Mouse (Mus musculus) kidney, adult 9 months (tissue): ENCODE data around the gene Ddc.

Experiments
- DNase-seq: peaks from one replicate; pipeline ENCODE4 v3.0.0; 2022

The Ddc gene

DNA sequence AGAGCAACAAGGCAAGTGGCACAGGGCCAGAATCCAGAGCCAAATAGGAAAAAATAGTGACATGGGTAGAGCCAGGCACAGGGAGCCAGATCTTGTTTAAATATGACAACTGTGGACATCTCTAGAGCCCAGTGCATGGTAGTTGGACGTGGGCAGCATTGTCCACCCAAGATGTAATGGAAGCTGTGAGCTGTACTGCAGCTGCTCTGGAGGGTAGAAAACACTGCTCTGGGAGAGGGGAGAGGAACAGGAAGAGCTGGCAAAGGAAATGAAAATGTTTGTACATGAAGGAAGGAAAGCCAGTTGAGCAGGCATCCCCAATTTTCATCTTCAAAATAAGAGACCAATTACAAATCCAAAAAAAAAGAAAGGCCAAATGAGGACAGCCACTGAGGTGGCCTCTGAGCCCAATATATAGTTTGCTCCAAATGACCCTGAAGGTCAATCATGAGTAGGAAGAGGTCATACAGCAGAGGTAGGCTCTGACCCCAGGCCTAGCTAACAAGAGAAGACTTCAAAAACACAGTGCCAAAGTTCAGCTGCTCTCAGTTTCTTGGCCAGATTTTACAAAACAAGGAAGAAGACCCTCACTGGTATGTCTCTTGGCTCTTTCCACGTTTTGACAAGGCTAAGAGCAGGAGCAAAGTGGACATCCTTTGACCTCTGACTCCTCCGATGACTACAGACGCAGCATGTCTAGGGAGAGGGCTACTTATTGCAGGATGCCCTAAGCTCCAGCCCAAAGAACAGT lies 121.7 kb downstream of the Ddc start:
- DNase-seq: no peak

DNA sequence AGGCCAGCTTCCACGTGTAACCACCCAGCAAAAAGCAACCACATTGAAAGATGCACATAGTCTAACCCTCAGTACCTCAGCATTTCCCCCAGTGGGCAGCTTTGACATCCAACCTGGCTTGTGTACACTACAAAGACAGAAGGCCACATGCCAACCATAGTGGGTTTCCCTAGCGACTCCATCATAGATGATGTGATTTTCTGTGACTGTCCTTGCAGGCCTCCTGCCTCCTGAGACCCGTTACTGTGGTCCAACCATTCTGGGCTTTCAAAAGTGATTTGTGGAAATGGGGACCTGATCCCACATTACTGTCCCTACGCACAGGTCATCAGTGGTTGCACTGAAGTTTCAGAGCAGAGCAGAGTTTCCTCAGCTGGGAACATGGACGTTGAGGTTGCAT lies 123.1 kb downstream of the Ddc start:
- no peak for DNase-seq

DNA sequence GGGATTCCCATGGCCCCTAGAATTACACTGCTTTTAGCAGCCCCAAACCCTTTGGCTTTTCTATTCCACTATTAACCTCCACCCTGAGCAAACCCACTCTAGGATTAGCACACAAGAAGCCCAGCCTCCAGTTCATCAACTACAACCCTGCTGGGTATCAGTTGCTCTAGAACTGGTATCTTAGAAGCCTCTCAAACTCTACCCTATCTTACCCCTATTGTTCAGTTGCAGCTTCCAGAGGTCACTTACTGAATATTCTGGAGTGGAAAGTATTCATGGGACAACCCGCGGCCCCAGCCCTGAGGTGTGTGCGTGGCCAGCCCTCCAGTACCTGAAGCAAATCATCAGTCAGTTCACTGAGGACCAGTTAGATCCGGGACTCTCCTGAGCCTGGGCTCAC lies 123.6 kb downstream of the Ddc start:
- no peak for DNase-seq

DNA sequence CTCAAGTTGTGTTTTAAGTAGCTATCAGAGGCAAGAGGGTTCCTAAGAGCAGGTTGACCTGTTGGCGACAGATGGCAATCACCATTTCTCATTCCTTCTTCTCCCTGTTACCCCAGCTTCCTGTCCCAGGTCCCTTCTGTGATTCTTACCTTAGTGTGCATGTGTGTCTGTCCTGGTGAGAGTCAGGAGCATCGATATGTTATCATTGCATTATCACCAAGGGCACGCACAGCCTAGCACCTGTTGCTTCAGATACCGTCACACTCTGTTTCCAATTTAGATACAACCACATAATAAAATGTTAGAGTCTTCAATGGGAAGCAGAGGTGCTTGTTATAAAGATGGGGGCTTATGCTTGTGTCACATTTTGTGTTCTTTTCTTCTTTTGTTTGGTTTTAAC lies 125.7 kb downstream of the Ddc start:
- DNase-seq: no peak

DNA sequence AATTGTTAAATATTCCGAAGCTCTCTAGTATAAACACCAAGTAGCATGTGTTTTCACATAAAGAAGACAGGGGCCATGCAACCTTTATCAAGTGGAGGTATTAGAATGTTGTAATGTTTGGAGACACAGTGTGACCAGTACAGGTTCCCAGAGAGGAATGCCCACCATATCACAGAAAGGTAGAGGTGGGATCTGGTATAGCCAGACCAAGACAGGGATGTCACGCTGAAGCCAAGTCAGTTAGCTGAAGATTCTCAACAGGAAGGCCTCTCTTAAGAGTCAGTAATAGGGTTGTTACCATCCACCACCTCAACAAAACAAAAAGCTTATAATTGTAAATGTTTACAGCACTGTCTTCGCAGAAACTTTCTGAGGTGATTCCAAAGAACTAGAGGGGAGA lies 127.3 kb downstream of the Ddc start:
- DNase-seq: no peak

DNA sequence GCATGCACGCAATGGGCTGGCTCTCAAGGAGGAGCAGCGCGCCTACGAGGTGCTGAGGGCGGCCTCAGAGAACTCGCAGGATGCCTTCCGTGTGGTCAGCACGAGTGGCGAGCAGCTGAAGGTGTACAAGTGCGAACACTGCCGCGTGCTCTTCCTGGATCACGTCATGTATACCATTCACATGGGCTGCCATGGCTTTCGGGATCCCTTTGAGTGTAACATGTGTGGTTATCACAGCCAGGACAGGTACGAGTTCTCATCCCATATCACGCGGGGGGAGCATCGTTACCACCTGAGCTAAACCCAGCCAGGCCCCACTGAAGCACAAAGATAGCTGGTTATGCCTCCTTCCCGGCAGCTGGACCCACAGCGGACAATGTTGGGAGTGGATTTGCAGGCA lies 128.7 kb downstream of the Ddc start:
- no peak for DNase-seq

DNA sequence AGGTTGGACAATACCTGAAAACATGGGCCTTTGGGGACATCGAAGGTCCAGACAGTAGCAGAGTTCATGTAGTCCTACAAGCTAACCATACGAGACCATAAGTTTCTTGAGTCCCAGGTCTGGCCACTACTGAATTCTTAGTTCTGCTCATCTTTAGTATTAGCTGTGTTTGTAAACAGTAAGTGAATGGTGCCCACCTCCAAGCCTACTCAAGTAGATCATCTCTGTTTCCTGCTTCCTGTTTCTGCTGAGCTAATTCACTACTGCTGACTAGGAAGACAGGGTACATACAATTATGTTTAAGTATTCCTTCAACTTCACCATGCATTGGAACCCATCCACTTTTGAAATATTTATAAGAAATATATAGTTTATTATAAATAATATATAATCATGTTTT lies 129.9 kb downstream of the Ddc start:
- DNase-seq: no peak

DNA sequence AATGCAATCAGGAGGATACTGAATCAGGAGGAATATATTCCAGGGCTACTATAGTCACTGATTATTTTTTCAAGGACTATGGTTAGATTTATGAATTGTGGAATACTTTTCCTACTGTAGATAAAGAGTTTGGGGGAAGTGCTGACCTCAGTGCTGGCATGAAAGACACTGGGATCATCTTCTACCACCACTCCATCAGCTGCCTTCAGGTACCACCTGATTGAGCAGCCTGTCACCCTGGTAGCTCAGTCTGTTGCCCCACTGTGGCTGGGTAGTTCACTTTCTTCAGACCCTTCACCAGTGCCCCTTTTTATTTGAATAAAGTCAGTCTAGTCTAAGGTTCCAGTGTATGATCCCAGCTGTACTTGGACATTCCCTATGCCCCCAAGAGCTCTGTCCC lies 131.2 kb downstream of the Ddc start:
- DNase-seq: no peak

DNA sequence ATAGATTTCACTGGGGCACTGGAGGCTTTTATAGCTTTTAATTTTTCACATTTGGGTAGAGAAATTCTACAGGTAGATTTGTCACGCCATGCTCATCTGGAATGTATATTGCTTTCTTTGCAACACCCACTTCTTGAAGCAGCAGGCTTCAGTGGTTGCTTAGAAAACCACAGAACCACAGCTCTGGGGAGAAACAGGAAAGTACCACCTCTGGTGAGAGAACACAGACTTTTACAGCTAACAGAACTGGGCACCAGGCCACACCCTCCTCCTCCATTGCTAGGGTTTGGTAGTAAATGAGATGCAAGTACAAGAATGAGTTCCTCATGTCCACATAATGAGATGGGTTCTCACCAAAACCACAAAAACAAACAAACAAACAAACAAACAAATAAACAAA lies 131.8 kb downstream of the Ddc start:
- no peak for DNase-seq

DNA sequence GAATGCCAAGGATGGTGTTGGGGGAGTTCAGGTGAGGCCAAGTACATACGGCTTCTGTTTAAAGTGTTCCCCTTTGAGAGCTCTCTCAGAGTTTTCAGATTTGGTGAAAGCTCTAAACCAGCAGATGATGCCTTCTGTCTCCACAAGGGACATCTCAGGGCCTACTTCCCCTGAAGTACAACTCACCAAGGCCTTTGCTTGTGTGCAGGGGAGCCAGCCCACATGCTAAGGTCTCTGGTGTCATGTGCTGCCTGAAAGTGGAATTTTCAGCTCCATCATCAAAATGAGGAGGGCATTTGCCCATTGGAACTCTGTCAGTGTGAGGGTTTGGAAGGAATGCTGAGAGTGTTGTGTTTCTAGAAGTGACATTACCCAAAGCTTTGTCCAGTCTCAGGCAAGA lies 132.5 kb downstream of the Ddc start:
- no peak for DNase-seq
